Mouse (Mus musculus) limb, embryonic 11.5 days (tissue): ENCODE results near the gene Tarbp2. TPM values are rescaled to one million over a fixed set of nuclear protein-coding genes. Genes with fewer than 3 reads are reported as not detected.

ENCODE experiments used
- ATAC-seq: fragments of 200-750 bp; cut with Nextera tagmentation; 2 replicates; pipeline ENCODE4 v1.8.0; 2017; ENCODE audit warnings: low read depth; ENCODE audit not compliant: insufficient number of reproducible peaks, low FRiP score, low TSS enrichment
- DNase-seq: peaks from one replicate; pipeline ENCODE4 v3.0.0-alpha.2; 2015; ENCODE audit warnings: low spot score
- H3K27ac ChIP-seq: fragments of 300-500 bp; sonication (generic); replicated peaks from 2 replicates; pipeline ENCODE4 v1.5.1; 2014; ENCODE audit warnings: low read depth, mild to moderate bottlenecking, low read length
- H3K27me3 ChIP-seq: fragments of 300-500 bp; sonication (generic); 2 replicates; pipeline ENCODE4 v1.6.1; 2014; ENCODE audit warnings: mild to moderate bottlenecking, low read length, mixed read lengths; ENCODE audit not compliant: control insufficient read depth, insufficient read depth
- H3K36me3 ChIP-seq: fragments of 300-500 bp; sonication (generic); 2 replicates; pipeline ENCODE4 v1.6.1; 2014; ENCODE audit warnings: mild to moderate bottlenecking, low read length, moderate library complexity, mixed read lengths; ENCODE audit not compliant: control insufficient read depth, insufficient read depth
- H3K4me1 ChIP-seq: fragments of 300-500 bp; sonication (generic); 2 replicates; pipeline ENCODE4 v1.6.1; 2014; ENCODE audit warnings: low read length, mixed read lengths; ENCODE audit not compliant: control insufficient read depth, insufficient read depth
- H3K4me2 ChIP-seq: fragments of 300-500 bp; sonication (generic); 2 replicates; pipeline ENCODE4 v1.6.1; 2014; ENCODE audit warnings: low read depth, mild to moderate bottlenecking, moderate library complexity; ENCODE audit not compliant: severe bottlenecking
- H3K4me3 ChIP-seq: fragments of 300-500 bp; sonication (generic); 2 replicates; pipeline ENCODE4 v1.5.1; 2014; ENCODE audit warnings: low read depth, low read length
- H3K9ac ChIP-seq: fragments of 300-500 bp; sonication (generic); 2 replicates; pipeline ENCODE4 v1.6.1; 2014; ENCODE audit warnings: mild to moderate bottlenecking, low read length
- H3K9me3 ChIP-seq: fragments of 300-500 bp; sonication (generic); 2 replicates; pipeline ENCODE4 v1.6.1; 2016; ENCODE audit warnings: low read length; ENCODE audit not compliant: control insufficient read depth
- WGBS: fragments of 180-500 bp; shearing (Covaris S2); extraction: QIAGEN DNeasy Blood & Tissue Kit; methylation state at CpG from one replicate; pipeline ENCODE4 v1.1.7; 2014; 5-methylcytosine and 5-hydroxymethylcytosine counted together
- polyA plus RNA-seq: library from polyadenylated mRNA; unstranded; fragments of >200 nt; fragmentation: Nextera tagmentation; extraction: Ambion mirVana; gene quantifications from 2 replicates; pipeline ENCODE4 v1.2.1, GENCODE M21; 2014

Gene Tarbp2
- polyA plus RNA-seq, 1 experiment from 2014 or later = 109 TPM

DNA sequence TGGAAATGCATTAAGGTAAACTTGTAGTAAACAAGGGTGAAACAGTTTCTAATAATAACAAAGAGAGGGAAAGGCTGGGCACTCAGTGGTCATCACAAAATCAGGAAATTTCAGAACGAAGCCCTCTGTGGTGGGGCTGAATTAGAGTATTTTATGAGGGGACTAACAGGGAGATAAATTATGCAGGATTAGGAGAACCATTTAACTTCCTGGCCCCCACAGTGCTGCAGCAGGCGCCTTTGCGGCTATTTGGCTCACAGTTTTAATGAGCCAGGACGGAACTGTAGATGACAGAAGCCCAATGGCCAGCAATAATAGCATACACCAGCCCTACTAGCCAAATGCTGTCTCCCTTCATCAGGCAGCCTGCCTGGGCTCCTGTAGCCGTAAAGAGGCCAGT is 45.7 kb downstream of the Tarbp2 start:
- H3K4me3 ChIP-seq = no peak overlapping the region
- 49% methylated on average over 5 of the region's 5 CpGs for WGBS
- H3K4me2 ChIP-seq = no peak overlapping the region
- no peak overlapping the region for H3K9ac ChIP-seq
- H3K9me3 ChIP-seq = no peaks in the 10 kb centered on the region
- no peak overlapping the region for H3K27ac ChIP-seq
- no peaks in the 10 kb centered on the region for H3K27me3 ChIP-seq
- DNase-seq = no peak
- no peak for ATAC-seq
- H3K36me3 ChIP-seq = no peaks in the 10 kb centered on the region
- H3K4me1 ChIP-seq = no peaks in the 10 kb centered on the region

DNA sequence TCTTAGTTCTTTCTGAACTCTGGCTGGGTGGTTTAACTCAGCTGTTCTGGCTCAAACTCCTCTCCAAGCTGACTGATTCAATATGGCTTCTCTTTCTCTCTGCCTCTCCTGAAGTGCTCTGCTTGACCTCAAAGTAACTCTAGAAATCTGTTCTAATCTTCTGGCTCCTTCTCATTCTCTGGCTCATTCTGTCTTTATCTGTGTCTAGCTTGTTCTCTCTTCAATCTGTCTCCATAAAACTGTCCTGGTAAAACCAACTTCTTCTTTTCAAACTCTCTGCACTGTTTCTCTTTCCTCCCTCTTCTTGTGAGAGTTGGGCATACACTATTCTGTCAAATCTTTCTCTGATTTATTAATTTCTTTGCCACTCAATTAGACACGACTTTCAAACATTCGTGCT is 49.9 kb downstream of the Tarbp2 start:
- ATAC-seq = no peak
- Histone ChIP-seq H3K4me1 (no peaks in the 10 kb centered on the region), H3K36me3 (no peaks in the 10 kb centered on the region), H3K4me2 (no peak overlapping the region), H3K4me3 (no peak overlapping the region), H3K27me3 (no peaks in the 10 kb centered on the region), H3K9ac (no peak overlapping the region), H3K27ac (no peak overlapping the region), H3K9me3 (no peaks in the 10 kb centered on the region)
- 85% methylated on average over 2 of the region's 2 CpGs for WGBS
- no peak for DNase-seq

DNA sequence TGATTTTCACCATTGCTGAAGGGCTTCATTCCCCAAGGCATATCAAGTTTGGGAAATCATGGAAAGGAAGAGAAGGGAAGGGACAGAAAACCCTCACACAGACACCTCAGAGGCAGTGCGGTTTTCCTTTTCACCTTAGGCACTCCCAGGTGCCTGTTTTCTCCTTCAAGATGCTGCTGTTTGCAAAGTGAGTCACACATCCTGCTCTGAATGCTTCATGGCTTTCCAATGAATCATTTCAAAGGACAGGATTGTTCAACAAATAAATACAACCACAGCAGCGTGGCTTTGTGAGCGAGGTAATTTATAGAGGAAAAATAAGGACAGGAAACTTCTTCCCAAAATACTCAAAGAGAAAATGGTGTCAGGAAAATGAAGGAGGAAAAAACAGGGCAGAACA is 54.1 kb downstream of the Tarbp2 start:
- Histone ChIP-seq H3K4me2 (no peak overlapping the region), H3K9me3 (no peaks in the 10 kb centered on the region), H3K27ac (no peak overlapping the region), H3K27me3 (no peaks in the 10 kb centered on the region), H3K4me1 (no peaks in the 10 kb centered on the region), H3K9ac (no peak overlapping the region), H3K4me3 (no peak overlapping the region), H3K36me3 (no peaks in the 10 kb centered on the region)
- DNase-seq (no peak), ATAC-seq (no peak)
- WGBS = 91% methylated on average over 3 of the region's 3 CpGs

Other genes with a start within 250 kb of the Tarbp2 start
- gene Gm9918, start 247.6 kb upstream of the Tarbp2 start, polyA plus RNA-seq = 0.88 and 1.1 TPM in 2 replicates
- 58.5 and 62.8 TPM in 2 replicates for gene Mfsd5, start 238.7 kb upstream of the Tarbp2 start, polyA plus RNA-seq
- gene Espl1, start 221.9 kb upstream of the Tarbp2 start, polyA plus RNA-seq = 43.3 and 46.9 TPM in 2 replicates
- gene Pfdn5, start 192.1 kb upstream of the Tarbp2 start, polyA plus RNA-seq = 463 and 490 TPM in 2 replicates
- 122 and 133 TPM in 2 replicates for gene Myg1, start 186.5 kb upstream of the Tarbp2 start, polyA plus RNA-seq
- 115 and 116 TPM in 2 replicates for gene Aaas, start 167.4 kb upstream of the Tarbp2 start, polyA plus RNA-seq
- 1.7 and 2.3 TPM in 2 replicates for gene Sp7, start 151.0 kb upstream of the Tarbp2 start, polyA plus RNA-seq
- gene Sp1, start 112.0 kb upstream of the Tarbp2 start, polyA plus RNA-seq = 11.8 and 13.3 TPM in 2 replicates
- gene Amhr2, start 72.8 kb upstream of the Tarbp2 start, polyA plus RNA-seq = not detected in 2 replicates
- 79.5 and 80.9 TPM in 2 replicates for gene Prr13, start 59.2 kb upstream of the Tarbp2 start, polyA plus RNA-seq
- gene Pcbp2, start 47.7 kb upstream of the Tarbp2 start, polyA plus RNA-seq = 284 and 287 TPM in 2 replicates
- 6.1 TPM in 1 of 2 replicates, not detected in the other for gene Gm10337, start 14.5 kb upstream of the Tarbp2 start, polyA plus RNA-seq
- gene Map3k12, start 1.1 kb upstream of the Tarbp2 start, polyA plus RNA-seq = 14.3 and 18.2 TPM in 2 replicates
- gene Npff, start 6.8 kb downstream of the Tarbp2 start, polyA plus RNA-seq = 1.6 and 2.2 TPM in 2 replicates
- gene Gm28047, start 106.9 kb downstream of the Tarbp2 start, polyA plus RNA-seq = not detected in 2 replicates
- gene Atf7, start 107.3 kb downstream of the Tarbp2 start, polyA plus RNA-seq = 19.7 and 22.4 TPM in 2 replicates
- 63.9 and 73.3 TPM in 2 replicates for gene Atp5g2, start 154.2 kb downstream of the Tarbp2 start, polyA plus RNA-seq
- gene Calcoco1, start 204.0 kb downstream of the Tarbp2 start, polyA plus RNA-seq = 34.4 and 36.4 TPM in 2 replicates